ENCODE assay signal across 19 mouse cellular contexts in genomic region chr13:109837921-109838320, GRCm38 (mm10).
DNase-seq lines count a peak whose midpoint lies in the region; ATAC-seq and TF ChIP-seq lines count a peak whose summit lies in the region.
"Had no signal": no experiment of that assay in that cellular context is flagged by ENCODE, and none has a peak within 500 bp of the region (broad histone marks: within the 10 kb centered on the region; RNA-seq: fewer than 3 reads in every experiment).

No protein-coding gene starts in this region.

- no peaks in the 10 kb centered on the region for H3K4me1 ChIP-seq in kidney, postnatal 0 days (replicated peaks; ENCODE audit: insufficient read depth, low read length)
- no peaks in the 10 kb centered on the region for H3K4me1 ChIP-seq in limb, embryonic 15.5 days
- H3K4me1 ChIP-seq: forebrain, embryonic 12.5 days; heart, embryonic 10.5 days; hindbrain, embryonic 13.5 days; intestine, embryonic 15.5 days; kidney, embryonic 15.5 days; neural tube, embryonic 12.5 days had no signal

- no peaks in the 10 kb centered on the region for H3K36me3 ChIP-seq in kidney, postnatal 0 days (ENCODE audit: insufficient read depth, low read length)
- no peaks in the 10 kb centered on the region for H3K36me3 ChIP-seq in limb, embryonic 15.5 days
- H3K36me3 ChIP-seq: forebrain, embryonic 12.5 days; heart, embryonic 10.5 days; hindbrain, embryonic 13.5 days; intestine, embryonic 15.5 days; kidney, embryonic 15.5 days; lung, embryonic 15.5 days; neural tube, embryonic 12.5 days had no signal

- WGBS in kidney, postnatal 0 days: 86% methylated on average over 7 of the region's 7 CpGs
- WGBS in limb, embryonic 15.5 days: 79% methylated on average over 7 of the region's 7 CpGs

- no peak overlapping the region for H3K4me3 ChIP-seq in kidney, postnatal 0 days (replicated peaks; ENCODE audit: low read depth, low read length)
- no peak overlapping the region for H3K4me3 ChIP-seq in limb, embryonic 15.5 days
- H3K4me3 ChIP-seq: forebrain, embryonic 12.5 days; heart, embryonic 10.5 days; hindbrain, embryonic 13.5 days; intestine, embryonic 15.5 days; kidney, embryonic 15.5 days; lung, embryonic 15.5 days; neural tube, embryonic 12.5 days had no signal

- H3K27me3 ChIP-seq in kidney, postnatal 0 days (ENCODE audit: insufficient read depth, low read length): no peaks in the 10 kb centered on the region
- no peaks in the 10 kb centered on the region for H3K27me3 ChIP-seq in limb, embryonic 15.5 days
- H3K27me3 ChIP-seq: forebrain, embryonic 12.5 days; hindbrain, embryonic 13.5 days; intestine, embryonic 15.5 days; kidney, embryonic 15.5 days; lung, embryonic 15.5 days; neural tube, embryonic 12.5 days had no signal

- H3K9ac ChIP-seq in kidney, postnatal 0 days (ENCODE audit: low read depth, low read length): no peak overlapping the region
- H3K9ac ChIP-seq in limb, embryonic 15.5 days: no peak overlapping the region
- H3K9ac ChIP-seq: forebrain, embryonic 12.5 days; hindbrain, embryonic 13.5 days; intestine, embryonic 15.5 days; kidney, embryonic 15.5 days; liver, embryonic 14.5 days; lung, embryonic 15.5 days; neural tube, embryonic 12.5 days had no signal

- H3K4me2 ChIP-seq in kidney, postnatal 0 days (ENCODE audit: low read length): 0 out of 2 replicates have a peak overlapping the region, but pooled peaks have one; percentile 13
- peak overlapping the region; percentile 10; the same call in 1 of the 2 replicates for H3K4me2 ChIP-seq in limb, embryonic 15.5 days
- H3K4me2 ChIP-seq: forebrain, embryonic 12.5 days; hindbrain, embryonic 13.5 days; intestine, embryonic 15.5 days; kidney, embryonic 15.5 days; lung, embryonic 15.5 days; midbrain, embryonic 11.5 days; neural tube, embryonic 12.5 days had no signal

- no peak for TF ChIP-seq CTCF in kidney, postnatal 0 days (IDR thresholded peaks at IDR 0.05; ENCODE audit: low read depth)

- H3K27ac ChIP-seq in kidney, postnatal 0 days: no peak overlapping the region
- no peak overlapping the region for H3K27ac ChIP-seq in limb, embryonic 15.5 days
- H3K27ac ChIP-seq: forebrain, embryonic 12.5 days; heart, embryonic 10.5 days; hindbrain, embryonic 13.5 days; intestine, embryonic 15.5 days; kidney, embryonic 15.5 days; liver, embryonic 14.5 days; lung, embryonic 15.5 days; neural tube, embryonic 12.5 days had no signal

- DNase-seq in kidney, postnatal 0 days (ENCODE audit: low spot score): no peak
- no peak for DNase-seq in kidney, adult 9 months
- DNase-seq in CD4-positive, CD25-positive, alpha-beta regulatory T cell, adult 2 months (ENCODE audit: low read depth, low spot score): peak; percentile 61
- no peak for DNase-seq in left cerebral cortex, adult 18-20 months (ENCODE audit: low spot score in 2 of 2)
- DNase-seq in frontal cortex, postnatal 14 days (ENCODE audit: low spot score in 2 of 2): no peak
- no peak for DNase-seq in kidney, postnatal 36 days
- DNase-seq: adrenal gland, postnatal 25 days; gastrocnemius, postnatal 36 days had no signal

- ATAC-seq in kidney, postnatal 0 days (replicated peaks; ENCODE audit: low FRiP score, low read depth): no peak
- ATAC-seq in activated CD4-positive, CD25-positive, alpha-beta regulatory T cell, adult 4 months: peak; percentile 19
- ATAC-seq in limb, embryonic 15.5 days (ENCODE audit: insufficient number of reproducible peaks, low FRiP score, low TSS enrichment, low read depth): no peak
- ATAC-seq: intestine, embryonic 15.5 days had no signal

- H3K9me3 ChIP-seq in kidney, postnatal 0 days (replicated peaks; ENCODE audit: low read length): no peaks in the 10 kb centered on the region
- H3K9me3 ChIP-seq in limb, embryonic 15.5 days: no peaks in the 10 kb centered on the region
- H3K9me3 ChIP-seq: forebrain, embryonic 12.5 days; heart, embryonic 10.5 days; hindbrain, embryonic 13.5 days; intestine, embryonic 15.5 days; kidney, embryonic 15.5 days; lung, embryonic 15.5 days; neural tube, embryonic 12.5 days had no signal
